Mouse (Mus musculus) heart, postnatal 0 days (tissue): Measurements from ENCODE around the gene Tmsb10. TPM values are rescaled to one million over a fixed set of nuclear protein-coding genes. Genes with fewer than 3 reads are reported as not detected.

Experiments used
- ATAC-seq: fragments of 200-750 bp; cut with Nextera tagmentation; 2 replicates; pipeline ENCODE4 v1.8.0; 2017; ENCODE audit warnings: low read depth, moderate number of reproducible peaks, moderate library complexity; ENCODE audit not compliant: insufficient read depth
- DNase-seq: peaks from one replicate; pipeline ENCODE4 v3.0.0-alpha.2; 2016; ENCODE audit warnings: low spot score
- H3K27ac ChIP-seq: fragments of 300-500 bp; sonication (generic); 2 replicates; pipeline ENCODE4 v1.5.1; 2014; ENCODE audit warnings: low read depth, mild to moderate bottlenecking
- H3K27me3 ChIP-seq: fragments of 300-500 bp; sonication (generic); 2 replicates; pipeline ENCODE4 v1.6.1; 2014; ENCODE audit warnings: low read length, mixed read lengths; ENCODE audit not compliant: control insufficient read depth, insufficient read depth
- H3K36me3 ChIP-seq: fragments of 300-500 bp; sonication (generic); replicated peaks from 2 replicates; pipeline ENCODE4 v1.6.1; 2014; ENCODE audit warnings: low read length, mixed read lengths; ENCODE audit not compliant: control insufficient read depth, insufficient read depth
- H3K4me1 ChIP-seq: fragments of 300-500 bp; sonication (generic); 2 replicates; pipeline ENCODE4 v1.6.1; 2014; ENCODE audit warnings: antibody characterized with exemption; ENCODE audit not compliant: control insufficient read depth, insufficient read depth
- H3K4me2 ChIP-seq: fragments of 300-500 bp; sonication (generic); 2 replicates; pipeline ENCODE4 v1.6.1; 2014; ENCODE audit warnings: low read depth, mild to moderate bottlenecking, low read length, moderate library complexity
- H3K4me3 ChIP-seq: fragments of 300-500 bp; sonication (generic); 2 replicates; pipeline ENCODE4 v1.5.1; 2014; ENCODE audit warnings: low read depth, low read length
- H3K9ac ChIP-seq: fragments of 300-500 bp; sonication (generic); replicated peaks from 2 replicates; pipeline ENCODE4 v1.6.1; 2014; ENCODE audit warnings: low read depth, low read length, mixed read lengths
- H3K9me3 ChIP-seq: fragments of 300-500 bp; sonication (generic); replicated peaks from 2 replicates; pipeline ENCODE4 v1.6.1; 2016; ENCODE audit warnings: low read length; ENCODE audit not compliant: control insufficient read depth
- CTCF ChIP-seq: IDR thresholded peaks from 2 replicates; pipeline ENCODE4 v1.5.1; 2016; ENCODE audit warnings: antibody characterized with exemption, control low read depth, low read depth
- EP300 ChIP-seq: IDR thresholded peaks from 2 replicates; pipeline ENCODE4 v1.6.1; 2016; ENCODE audit warnings: antibody characterized with exemption, low read depth
- WGBS: fragments of 180-500 bp; shearing (Covaris S2); extraction: QIAGEN DNeasy Blood & Tissue Kit; methylation state at CpG from one replicate; pipeline ENCODE4 v1.1.7; 2014; 5-methylcytosine and 5-hydroxymethylcytosine counted together
- polyA plus RNA-seq: library from polyadenylated mRNA; unstranded; fragments of >200 nt; fragmentation: Nextera tagmentation; extraction: Ambion mirVana; gene quantifications from 2 replicates; pipeline ENCODE4 v1.2.1, GENCODE M21; 2015
- total RNA-seq: library from RNA; depleted of rRNA; stranded (reverse); fragments of >200 nt; gene quantifications from 2 replicates; pipeline ENCODE4 v1.2.3, GENCODE M21; 2014; ENCODE audit warnings: low replicate concordance

The Tmsb10 gene
- total and polyA plus RNA-seq, 2 experiments from 2014 or later = 43.7 to 1,264 TPM

- no peaks in the 10 kb centered on the region for H3K4me1 ChIP-seq
- no peak overlapping the region for H3K27ac ChIP-seq
- TF ChIP-seq EP300 = no peak
- no peak for TF ChIP-seq CTCF
- no peak overlapping the region for H3K4me2 ChIP-seq
- no peak overlapping the region for H3K4me3 ChIP-seq
- 76% methylated on average over 3 of the region's 3 CpGs for WGBS
- no peak for ATAC-seq
- no peak overlapping the region for H3K9ac ChIP-seq
- no peaks in the 10 kb centered on the region for H3K9me3 ChIP-seq
- no peaks in the 10 kb centered on the region for H3K27me3 ChIP-seq
- no peaks in the 10 kb centered on the region for H3K36me3 ChIP-seq
- no peak for DNase-seq
Observed at GRCm38 (mm10) chr6:72948392-72948791, 10.2 kb downstream of the Tmsb10 start.

DNA sequence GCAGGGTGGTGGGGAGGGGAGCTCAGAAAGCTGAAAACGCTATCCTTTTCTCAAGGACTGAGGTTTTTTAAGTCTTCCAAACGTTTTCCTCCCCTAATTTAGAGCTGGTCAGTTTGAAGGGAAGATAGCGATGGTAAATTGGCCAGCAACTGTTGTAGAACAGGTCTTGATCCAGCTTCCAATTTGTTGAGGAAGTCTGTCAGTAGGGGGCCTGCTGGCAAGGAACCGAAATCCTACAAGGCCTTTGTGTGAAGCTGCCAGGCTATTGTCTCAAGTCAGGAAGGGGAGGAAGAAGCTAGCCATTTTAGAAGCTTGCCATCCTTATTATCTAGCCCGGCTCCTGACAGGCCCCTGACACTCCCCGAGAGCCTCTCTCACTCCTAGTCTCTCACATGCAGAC is 10.6 kb downstream of the Tmsb10 start:
- Histone ChIP-seq H3K27ac (no peak overlapping the region), H3K36me3 (no peaks in the 10 kb centered on the region), H3K4me1 (no peaks in the 10 kb centered on the region), H3K9ac (no peak overlapping the region), H3K4me2 (no peak overlapping the region), H3K4me3 (no peak overlapping the region), H3K27me3 (no peaks in the 10 kb centered on the region), H3K9me3 (no peaks in the 10 kb centered on the region)
- no peak for ATAC-seq
- no peak for DNase-seq
- 47% methylated on average over 6 of the region's 6 CpGs for WGBS
- no peak for TF ChIP-seq EP300
- TF ChIP-seq CTCF = no peak

DNA sequence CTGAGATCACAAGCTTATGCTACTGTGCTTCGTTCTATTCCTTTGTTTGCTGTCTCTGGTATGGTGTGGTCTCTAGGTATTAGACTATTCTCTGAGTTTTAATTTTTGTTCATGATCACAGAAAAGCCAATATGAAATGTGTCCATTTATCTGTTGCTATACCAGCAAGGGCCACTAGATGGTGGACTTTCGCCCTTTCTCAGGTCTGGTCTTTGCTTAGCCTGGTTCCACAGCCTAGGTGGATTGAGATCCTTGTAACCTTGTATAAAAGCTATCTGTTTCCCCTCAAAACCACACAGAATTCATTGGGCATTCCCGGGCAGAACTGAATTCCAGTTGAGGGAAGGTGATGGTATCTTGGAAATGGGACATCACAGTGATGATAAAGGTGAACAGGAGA is 18.1 kb downstream of the Tmsb10 start:
- no peaks in the 10 kb centered on the region for H3K36me3 ChIP-seq
- 5% methylated on average over 3 of the region's 3 CpGs for WGBS
- H3K4me2 ChIP-seq = no peak overlapping the region
- H3K4me3 ChIP-seq = no peak overlapping the region
- DNase-seq (peak; percentile 50), ATAC-seq (no peak)
- no peak overlapping the region for H3K9ac ChIP-seq
- H3K9me3 ChIP-seq = no peaks in the 10 kb centered on the region
- no peaks in the 10 kb centered on the region for H3K27me3 ChIP-seq
- H3K27ac ChIP-seq = no peak overlapping the region
- no peaks in the 10 kb centered on the region for H3K4me1 ChIP-seq
- no peak for TF ChIP-seq EP300
- TF ChIP-seq CTCF = peak; percentile 94

DNA sequence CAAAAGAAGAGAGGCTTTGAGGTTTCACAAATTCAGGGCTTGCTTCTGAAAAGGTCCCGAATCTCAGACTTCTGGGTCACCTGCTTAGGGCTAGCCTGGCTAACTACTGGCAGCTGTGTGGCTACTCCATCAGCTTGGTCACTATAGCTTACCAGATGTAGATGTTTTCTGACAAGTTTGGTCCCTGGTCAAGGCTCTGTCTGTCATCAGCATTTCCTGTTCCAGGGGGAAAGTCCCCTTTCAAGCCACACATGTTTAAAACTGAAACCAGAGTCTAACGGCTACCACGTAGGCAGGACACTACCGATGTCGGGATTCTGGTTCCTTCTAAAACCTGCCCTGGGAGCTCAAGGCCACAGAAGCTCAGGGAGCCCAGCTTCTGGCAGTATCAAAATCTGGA is 20.7 kb downstream of the Tmsb10 start:
- ATAC-seq (no peak), DNase-seq (no peak)
- Histone ChIP-seq H3K36me3 (no peaks in the 10 kb centered on the region), H3K9ac (no peak overlapping the region), H3K27ac (no peak overlapping the region), H3K4me1 (no peaks in the 10 kb centered on the region), H3K4me3 (no peak overlapping the region), H3K27me3 (no peaks in the 10 kb centered on the region), H3K4me2 (peak overlapping the region; percentile 27; the same call in 1 of the 2 replicates), H3K9me3 (no peaks in the 10 kb centered on the region)
- TF ChIP-seq CTCF (no peak), EP300 (no peak)
- 54% methylated on average over 5 of the region's 5 CpGs for WGBS

DNA sequence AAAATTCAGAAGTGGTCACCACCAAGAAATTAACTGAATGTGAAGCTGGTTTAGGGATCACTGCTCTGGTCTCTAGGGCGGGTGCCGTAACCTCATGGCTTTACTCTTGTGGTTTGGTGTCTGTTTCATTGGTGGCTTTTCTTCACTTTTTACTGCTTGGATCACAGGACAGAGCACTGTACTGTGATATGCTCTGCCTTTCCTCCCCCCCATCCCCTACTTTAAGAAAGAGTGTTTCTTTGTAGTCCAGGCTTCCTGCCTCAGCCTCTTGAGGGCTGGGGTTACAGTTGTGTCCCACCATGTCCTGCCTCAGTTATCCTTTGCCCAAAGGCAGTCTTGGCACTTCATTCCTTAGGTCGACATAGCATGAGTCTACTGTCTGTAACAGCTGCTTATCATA is 21.1 kb downstream of the Tmsb10 start:
- DNase-seq (no peak), ATAC-seq (no peak)
- H3K36me3 ChIP-seq = no peaks in the 10 kb centered on the region
- H3K4me3 ChIP-seq = no peak overlapping the region
- TF ChIP-seq CTCF = no peak
- no peak for TF ChIP-seq EP300
- H3K9me3 ChIP-seq = no peaks in the 10 kb centered on the region
- H3K4me1 ChIP-seq = no peaks in the 10 kb centered on the region
- H3K27ac ChIP-seq = no peak overlapping the region
- no peak overlapping the region for H3K4me2 ChIP-seq
- no peaks in the 10 kb centered on the region for H3K27me3 ChIP-seq
- no peak overlapping the region for H3K9ac ChIP-seq
- WGBS = 78% methylated on average over 3 of the region's 3 CpGs

GRCm38 (mm10) chr6:72932955-72933354 is 25.6 kb downstream of the Tmsb10 start:
- WGBS = 87% methylated on average over 1 of the region's 1 CpGs
- TF ChIP-seq EP300 = no peak
- no peak for TF ChIP-seq CTCF

More at GRCm38 (mm10) chr6:72932955-72933354, 25.6 kb downstream of the Tmsb10 start:
- H3K4me2 ChIP-seq = no peak overlapping the region
- no peaks in the 10 kb centered on the region for H3K36me3 ChIP-seq
- DNase-seq = no peak
- no peak overlapping the region for H3K9ac ChIP-seq
- H3K4me3 ChIP-seq = no peak overlapping the region
- H3K27me3 ChIP-seq = no peaks in the 10 kb centered on the region
- no peaks in the 10 kb centered on the region for H3K4me1 ChIP-seq
- H3K9me3 ChIP-seq = no peaks in the 10 kb centered on the region
- H3K27ac ChIP-seq = no peak overlapping the region
- ATAC-seq = no peak
